Mouse (Mus musculus) gonadal fat pad, adult 2 months (tissue): ENCODE data around the gene Dgcr2. TPM values are rescaled to one million over a fixed set of nuclear protein-coding genes. Genes with fewer than 3 reads are reported as not detected.

Source experiments
- polyA plus RNA-seq: library from polyadenylated mRNA; depleted of rRNA; stranded (reverse); fragments of >200 nt; gene quantifications from 2 replicates; pipeline ENCODE4 v1.2.3, GENCODE M21; 2012; rRNA removed

Gene Dgcr2
- polyA plus RNA-seq, 1 experiment, result 106 TPM

Other genes starting within 250 kb of the Dgcr2 start
- gene Med15, start 165.7 kb downstream of the Dgcr2 start, polyA plus RNA-seq, result 79.6 and 82.6 TPM in 2 replicates
- 44.3 and 56.7 TPM in 2 replicates for gene Klhl22, start 138.9 kb downstream of the Dgcr2 start, polyA plus RNA-seq
- 29.3 and 32.9 TPM in 2 replicates for gene Scarf2, start 101.3 kb downstream of the Dgcr2 start, polyA plus RNA-seq
- not detected in 2 replicates for gene B830017H08Rik, start 65.4 kb downstream of the Dgcr2 start, polyA plus RNA-seq
- gene Car15, start 60.2 kb downstream of the Dgcr2 start, polyA plus RNA-seq, result 1.1 and 1.2 TPM in 2 replicates
- 0.35 and 0.51 TPM in 2 replicates for gene Gm20518, start 6.9 kb downstream of the Dgcr2 start, polyA plus RNA-seq
- 0.31 and 0.53 TPM in 2 replicates for gene Tssk1, start 4.3 kb downstream of the Dgcr2 start, polyA plus RNA-seq
- 3.3 and 4.1 TPM in 2 replicates for gene Tssk2, start 75 bp upstream of the Dgcr2 start, polyA plus RNA-seq
- 22.5 and 28.2 TPM in 2 replicates for gene Ess2, start 12.8 kb upstream of the Dgcr2 start, polyA plus RNA-seq
- 0.10 TPM in 1 of 2 replicates, not detected in the other for gene Gsc2, start 16.5 kb upstream of the Dgcr2 start, polyA plus RNA-seq
- gene Slc25a1, start 29.7 kb upstream of the Dgcr2 start, polyA plus RNA-seq, result 302 and 354 TPM in 2 replicates
- gene Vpreb2, start 81.9 kb upstream of the Dgcr2 start, polyA plus RNA-seq, result not detected in 2 replicates
- gene Dgcr6, start 154.3 kb upstream of the Dgcr2 start, polyA plus RNA-seq, result 89.8 and 92.7 TPM in 2 replicates
- 83.4 and 90.0 TPM in 2 replicates for gene Prodh, start 191.6 kb upstream of the Dgcr2 start, polyA plus RNA-seq
- gene Rtn4r, start 229.1 kb upstream of the Dgcr2 start, polyA plus RNA-seq, result 2.3 and 3.5 TPM in 2 replicates